Mouse (Mus musculus): ENCODE measurements around the gene Dlg2. TPM values are rescaled to one million over a fixed set of nuclear protein-coding genes. Genes with fewer than 3 reads are reported as not detected.

Gene Dlg2
- polyA plus RNA-seq, 1 experiment from 2014 or later = 0.87 TPM

- ATAC-seq (replicated peaks; ENCODE audit: low FRiP score, low read depth) = no peak
- 34% methylated on average over 3 of the region's 3 CpGs for WGBS
These were observed 257.6 kb downstream of the Dlg2 start for GRCm38 (mm10) chr7:90734086-90734485.

GRCm38 (mm10) chr7:90736369-90736768, 259.9 kb downstream of the Dlg2 start:
- no peak for DNase-seq (ENCODE audit: low spot score)
- Histone ChIP-seq H3K4me1 (replicated peaks; ENCODE audit: insufficient read depth, low read length) (no peaks in the 10 kb centered on the region), H3K4me2 (ENCODE audit: low read length) (no peak overlapping the region), H3K9me3 (replicated peaks; ENCODE audit: low read length) (no peaks in the 10 kb centered on the region), H3K36me3 (ENCODE audit: insufficient read depth, low read length) (no peaks in the 10 kb centered on the region), H3K4me3 (replicated peaks; ENCODE audit: low read depth, low read length) (no peak overlapping the region), H3K27me3 (ENCODE audit: insufficient read depth, low read length) (no peaks in the 10 kb centered on the region), H3K9ac (ENCODE audit: low read depth, low read length) (no peak overlapping the region), H3K27ac (no peak overlapping the region)
- TF ChIP-seq CTCF (IDR thresholded peaks at IDR 0.05; ENCODE audit: low read depth) = no peak
- ATAC-seq (replicated peaks; ENCODE audit: low FRiP score, low read depth) = no peak
- 60% methylated on average over 1 of the region's 1 CpGs for WGBS

More at GRCm38 (mm10) chr7:90734086-90734485, 257.6 kb downstream of the Dlg2 start:
- Histone ChIP-seq H3K36me3 (ENCODE audit: insufficient read depth, low read length) (no peaks in the 10 kb centered on the region), H3K4me1 (replicated peaks; ENCODE audit: insufficient read depth, low read length) (no peaks in the 10 kb centered on the region), H3K27ac (no peak overlapping the region), H3K4me3 (replicated peaks; ENCODE audit: low read depth, low read length) (no peak overlapping the region), H3K4me2 (ENCODE audit: low read length) (no peak overlapping the region), H3K9me3 (replicated peaks; ENCODE audit: low read length) (no peaks in the 10 kb centered on the region), H3K9ac (ENCODE audit: low read depth, low read length) (no peak overlapping the region), H3K27me3 (ENCODE audit: insufficient read depth, low read length) (no peaks in the 10 kb centered on the region)
- TF ChIP-seq CTCF (IDR thresholded peaks at IDR 0.05; ENCODE audit: low read depth) = peak; percentile 20; the same call in 1 of the 2 replicates
- DNase-seq (ENCODE audit: low spot score) = no peak

GRCm38 (mm10) chr7:90748636-90749035, 272.2 kb downstream of the Dlg2 start:
- no peaks in the 10 kb centered on the region for H3K27me3 ChIP-seq (ENCODE audit: insufficient read depth, low read length)
- H3K4me3 ChIP-seq (replicated peaks; ENCODE audit: low read depth, low read length) = no peak overlapping the region
- DNase-seq (ENCODE audit: low spot score) = no peak
- H3K36me3 ChIP-seq (ENCODE audit: insufficient read depth, low read length) = no peaks in the 10 kb centered on the region
- no peak for ATAC-seq (replicated peaks; ENCODE audit: low FRiP score, low read depth)
- no peak for TF ChIP-seq CTCF (IDR thresholded peaks at IDR 0.05; ENCODE audit: low read depth)
- H3K27ac ChIP-seq = no peak overlapping the region
- 85% methylated on average over 1 of the region's 1 CpGs for WGBS
- no peaks in the 10 kb centered on the region for H3K4me1 ChIP-seq (replicated peaks; ENCODE audit: insufficient read depth, low read length)
- no peaks in the 10 kb centered on the region for H3K9me3 ChIP-seq (replicated peaks; ENCODE audit: low read length)
- H3K9ac ChIP-seq (ENCODE audit: low read depth, low read length) = no peak overlapping the region
- H3K4me2 ChIP-seq (ENCODE audit: low read length) = no peak overlapping the region

- Histone ChIP-seq H3K27ac (no peak overlapping the region), H3K4me2 (ENCODE audit: low read length) (no peak overlapping the region), H3K9ac (ENCODE audit: low read depth, low read length) (no peak overlapping the region), H3K36me3 (ENCODE audit: insufficient read depth, low read length) (no peaks in the 10 kb centered on the region), H3K9me3 (replicated peaks; ENCODE audit: low read length) (no peaks in the 10 kb centered on the region), H3K4me3 (replicated peaks; ENCODE audit: low read depth, low read length) (no peak overlapping the region), H3K27me3 (ENCODE audit: insufficient read depth, low read length) (no peaks in the 10 kb centered on the region), H3K4me1 (replicated peaks; ENCODE audit: insufficient read depth, low read length) (no peaks in the 10 kb centered on the region)
- no peak for DNase-seq (ENCODE audit: low spot score)
- TF ChIP-seq CTCF (IDR thresholded peaks at IDR 0.05; ENCODE audit: low read depth) = no peak
- 100% methylated on average over 1 of the region's 1 CpGs for WGBS
- no peak for ATAC-seq (replicated peaks; ENCODE audit: low FRiP score, low read depth)
These were observed 311.5 kb downstream of the Dlg2 start for GRCm38 (mm10) chr7:90787945-90788344.

- H3K9me3 ChIP-seq (replicated peaks; ENCODE audit: low read length) = no peaks in the 10 kb centered on the region
- no peak overlapping the region for H3K4me3 ChIP-seq (replicated peaks; ENCODE audit: low read depth, low read length)
- ATAC-seq (replicated peaks; ENCODE audit: low FRiP score, low read depth) = no peak
- no peak overlapping the region for H3K4me2 ChIP-seq (ENCODE audit: low read length)
- TF ChIP-seq CTCF (IDR thresholded peaks at IDR 0.05; ENCODE audit: low read depth) = no peak
- no peaks in the 10 kb centered on the region for H3K4me1 ChIP-seq (replicated peaks; ENCODE audit: insufficient read depth, low read length)
- no peaks in the 10 kb centered on the region for H3K36me3 ChIP-seq (ENCODE audit: insufficient read depth, low read length)
- 37% methylated on average over 1 of the region's 1 CpGs for WGBS
- no peak for DNase-seq (ENCODE audit: low spot score)
- no peak overlapping the region for H3K27ac ChIP-seq
- H3K27me3 ChIP-seq (ENCODE audit: insufficient read depth, low read length) = no peaks in the 10 kb centered on the region
- no peak overlapping the region for H3K9ac ChIP-seq (ENCODE audit: low read depth, low read length)
These were observed 315.1 kb downstream of the Dlg2 start for GRCm38 (mm10) chr7:90791522-90791921.

GRCm38 (mm10) chr7:90825640-90826039, 349.2 kb downstream of the Dlg2 start:
- no peaks in the 10 kb centered on the region for H3K27me3 ChIP-seq (ENCODE audit: insufficient read depth, low read length)
- WGBS = 86% methylated on average over 3 of the region's 3 CpGs
- TF ChIP-seq CTCF (IDR thresholded peaks at IDR 0.05; ENCODE audit: low read depth) = no peak
- no peaks in the 10 kb centered on the region for H3K9me3 ChIP-seq (replicated peaks; ENCODE audit: low read length)
- H3K9ac ChIP-seq (ENCODE audit: low read depth, low read length) = no peak overlapping the region
- no peak for ATAC-seq (replicated peaks; ENCODE audit: low FRiP score, low read depth)
- H3K4me1 ChIP-seq (replicated peaks; ENCODE audit: insufficient read depth, low read length) = no peaks in the 10 kb centered on the region
- H3K27ac ChIP-seq = no peak overlapping the region
- no peak overlapping the region for H3K4me2 ChIP-seq (ENCODE audit: low read length)
- no peak for DNase-seq (ENCODE audit: low spot score)
- H3K4me3 ChIP-seq (replicated peaks; ENCODE audit: low read depth, low read length) = no peak overlapping the region
- no peaks in the 10 kb centered on the region for H3K36me3 ChIP-seq (ENCODE audit: insufficient read depth, low read length)

- Histone ChIP-seq H3K36me3 (ENCODE audit: insufficient read depth, low read length) (no peaks in the 10 kb centered on the region), H3K9ac (ENCODE audit: low read depth, low read length) (no peak overlapping the region), H3K9me3 (replicated peaks; ENCODE audit: low read length) (no peaks in the 10 kb centered on the region), H3K27me3 (ENCODE audit: insufficient read depth, low read length) (no peaks in the 10 kb centered on the region), H3K4me2 (ENCODE audit: low read length) (no peak overlapping the region), H3K27ac (no peak overlapping the region), H3K4me3 (replicated peaks; ENCODE audit: low read depth, low read length) (no peak overlapping the region), H3K4me1 (replicated peaks; ENCODE audit: insufficient read depth, low read length) (no peaks in the 10 kb centered on the region)
- WGBS = 80% methylated on average over 4 of the region's 4 CpGs
- TF ChIP-seq CTCF (IDR thresholded peaks at IDR 0.05; ENCODE audit: low read depth) = no peak
- DNase-seq (ENCODE audit: low spot score) (no peak), ATAC-seq (replicated peaks; ENCODE audit: low FRiP score, low read depth) (no peak)
These were observed 364.8 kb downstream of the Dlg2 start for GRCm38 (mm10) chr7:90841276-90841675.
